8 mouse cellular contexts compared by ENCODE assay signal in genomic region chr4:105390378-105390777, GRCm38 (mm10).
A peak's percentile ranks its signal among the peaks of the same experiment; 100 is the strongest.
DNase-seq lines count a peak whose midpoint lies in the region; ATAC-seq lines count a peak whose summit lies in the region.
"Had no signal": no experiment of that assay in that cellular context is flagged by ENCODE, and none has a peak within 500 bp of the region (broad histone marks: within the 10 kb centered on the region; RNA-seq: fewer than 3 reads in every experiment).

No protein-coding gene starts in this region.

- ATAC-seq in embryonic facial prominence, embryonic 11.5 days (replicated peaks; ENCODE audit: insufficient number of reproducible peaks, low FRiP score, low TSS enrichment, low read depth), result no peak
- peak; percentile 68; the same call in 1 of the 2 replicates for ATAC-seq in kidney, embryonic 14.5 days (ENCODE audit: low FRiP score, low TSS enrichment)
- ATAC-seq in stomach, embryonic 16.5 days (ENCODE audit: insufficient read depth, low FRiP score), result peak; percentile 50; the same call in 1 of the 2 replicates

- no peak overlapping the region for H3K9ac ChIP-seq in embryonic facial prominence, embryonic 11.5 days (replicated peaks; ENCODE audit: low read length)
- no peak overlapping the region for H3K9ac ChIP-seq in kidney, embryonic 14.5 days (ENCODE audit: low read depth, low read length)
- H3K9ac ChIP-seq in stomach, embryonic 16.5 days (ENCODE audit: low read length), result no peak overlapping the region

- H3K4me1 ChIP-seq in embryonic facial prominence, embryonic 11.5 days (ENCODE audit: control insufficient read depth, insufficient read depth, low read length), result no peaks in the 10 kb centered on the region
- no peaks in the 10 kb centered on the region for H3K4me1 ChIP-seq in kidney, embryonic 14.5 days (ENCODE audit: control insufficient read depth, insufficient read depth, low read length)
- no peaks in the 10 kb centered on the region for H3K4me1 ChIP-seq in stomach, embryonic 16.5 days (ENCODE audit: control insufficient read depth, insufficient read depth, low read length)

- no peak overlapping the region for H3K4me2 ChIP-seq in embryonic facial prominence, embryonic 11.5 days (ENCODE audit: low read depth, low read length)
- H3K4me2 ChIP-seq in kidney, embryonic 14.5 days (replicated peaks; ENCODE audit: low read depth, low read length), result no peak overlapping the region
- no peak overlapping the region for H3K4me2 ChIP-seq in stomach, embryonic 16.5 days (ENCODE audit: low read depth, low read length)

- peak; percentile 33 for DNase-seq in lung, postnatal 10 days
- no peak for DNase-seq in lung, adult 18-20 months
- peak; percentile 76 for DNase-seq in embryonic facial prominence, embryonic 11.5 days (ENCODE audit: low spot score)
- no peak for DNase-seq in frontal cortex, adult 2 months (ENCODE audit: extremely low spot score in 1 of 2, low spot score in 1 of 2)
- DNase-seq in adrenal gland, postnatal 4 days (ENCODE audit: low spot score in 2 of 2), result no peak

- 24% methylated on average over 5 of the region's 5 CpGs for WGBS in embryonic facial prominence, embryonic 11.5 days
- WGBS in kidney, embryonic 14.5 days, result 22% methylated on average over 5 of the region's 5 CpGs
- 15% methylated on average over 5 of the region's 5 CpGs for WGBS in stomach, embryonic 16.5 days

- no peaks in the 10 kb centered on the region for H3K27me3 ChIP-seq in embryonic facial prominence, embryonic 11.5 days (ENCODE audit: control insufficient read depth, insufficient read depth, low read length)
- no peaks in the 10 kb centered on the region for H3K27me3 ChIP-seq in kidney, embryonic 14.5 days (ENCODE audit: control insufficient read depth, insufficient read depth, low read length)
- no peaks in the 10 kb centered on the region for H3K27me3 ChIP-seq in stomach, embryonic 16.5 days (ENCODE audit: control insufficient read depth, insufficient read depth, low read length)

- no peaks in the 10 kb centered on the region for H3K9me3 ChIP-seq in embryonic facial prominence, embryonic 11.5 days (replicated peaks; ENCODE audit: control insufficient read depth, low read length)
- no peaks in the 10 kb centered on the region for H3K9me3 ChIP-seq in kidney, embryonic 14.5 days (ENCODE audit: control insufficient read depth, low read length)
- H3K9me3 ChIP-seq in stomach, embryonic 16.5 days (replicated peaks; ENCODE audit: control insufficient read depth, low read length), result 0 out of 2 replicates have a peak, but pooled peaks cover 2% of the 10 kb centered on the region

- no peak overlapping the region for H3K27ac ChIP-seq in embryonic facial prominence, embryonic 11.5 days (replicated peaks; ENCODE audit: low read depth, low read length)
- no peak overlapping the region; the same call in 1 of the 2 replicates for H3K27ac ChIP-seq in kidney, embryonic 14.5 days (ENCODE audit: low read depth, low read length)
- H3K27ac ChIP-seq in stomach, embryonic 16.5 days (ENCODE audit: low read length), result no peak overlapping the region
- H3K27ac ChIP-seq: macrophage had no signal

- H3K4me3 ChIP-seq in embryonic facial prominence, embryonic 11.5 days (ENCODE audit: low read depth, low read length), result no peak overlapping the region
- no peak overlapping the region for H3K4me3 ChIP-seq in kidney, embryonic 14.5 days (ENCODE audit: low read length)
- H3K4me3 ChIP-seq in stomach, embryonic 16.5 days (replicated peaks; ENCODE audit: low read length), result no peak overlapping the region

- no peaks in the 10 kb centered on the region for H3K36me3 ChIP-seq in embryonic facial prominence, embryonic 11.5 days (replicated peaks; ENCODE audit: control insufficient read depth, insufficient read depth, low read depth, low read length)
- no peaks in the 10 kb centered on the region for H3K36me3 ChIP-seq in kidney, embryonic 14.5 days (ENCODE audit: control insufficient read depth, insufficient read depth, low read length)
- H3K36me3 ChIP-seq in stomach, embryonic 16.5 days (ENCODE audit: control insufficient read depth, insufficient read depth, low read length), result no peaks in the 10 kb centered on the region

Comparison
In these comparisons a context has a peak if more than half of its experiments do, and no peak if none do; other contexts are left out.
1. DNase-seq: peak in lung, postnatal 10 days (single experiment) and embryonic facial prominence, embryonic 11.5 days (single experiment); none in lung, adult 18-20 months (0 of 2), frontal cortex, adult 2 months (0 of 2) and adrenal gland, postnatal 4 days (0 of 2).